Mouse (Mus musculus): ENCODE measurements around the gene Gnas.
"Not testable (repeated sequence)": the region's sequence is repeated elsewhere in the genome, so short reads cannot be mapped to it uniquely, and the experiment has no call there.

Gnas gene

DNA sequence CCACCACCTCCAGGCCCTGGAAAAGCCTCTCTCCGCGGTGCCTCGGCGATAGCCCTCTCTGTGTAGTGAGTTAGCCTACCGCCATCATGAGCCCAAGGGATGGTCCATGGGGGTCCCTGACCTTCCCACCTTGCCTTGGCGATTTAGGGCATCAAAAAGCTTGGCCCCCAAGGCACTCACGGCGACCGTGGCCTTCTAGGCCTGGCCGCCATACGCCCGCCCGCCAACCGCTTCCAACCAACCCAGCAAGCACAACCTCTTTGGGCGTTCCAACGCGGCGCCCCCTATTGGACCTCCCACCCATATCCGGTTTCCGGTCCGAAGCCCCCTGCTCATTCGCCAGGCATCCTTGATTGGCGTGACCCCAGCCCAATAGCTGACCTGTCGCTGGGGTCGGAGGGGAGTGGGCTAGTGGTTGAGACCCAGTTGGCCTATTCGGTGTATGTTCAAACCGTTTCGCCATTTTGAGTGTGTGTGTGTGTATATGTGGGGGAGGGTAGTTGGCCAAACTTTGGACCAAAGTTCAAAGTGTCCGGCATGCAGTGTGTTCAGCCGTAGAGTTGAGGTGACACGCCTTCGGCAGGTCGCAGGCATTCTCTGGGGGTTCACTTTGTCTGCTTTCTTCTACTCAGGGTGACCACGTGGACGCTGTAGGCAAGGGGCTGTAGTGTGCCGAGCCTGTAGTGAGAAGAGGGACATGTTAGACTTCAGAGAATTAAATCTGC is 11.2 kb downstream of the Gnas start:
- peak; percentile 15 to 29 for DNase-seq

DNA sequence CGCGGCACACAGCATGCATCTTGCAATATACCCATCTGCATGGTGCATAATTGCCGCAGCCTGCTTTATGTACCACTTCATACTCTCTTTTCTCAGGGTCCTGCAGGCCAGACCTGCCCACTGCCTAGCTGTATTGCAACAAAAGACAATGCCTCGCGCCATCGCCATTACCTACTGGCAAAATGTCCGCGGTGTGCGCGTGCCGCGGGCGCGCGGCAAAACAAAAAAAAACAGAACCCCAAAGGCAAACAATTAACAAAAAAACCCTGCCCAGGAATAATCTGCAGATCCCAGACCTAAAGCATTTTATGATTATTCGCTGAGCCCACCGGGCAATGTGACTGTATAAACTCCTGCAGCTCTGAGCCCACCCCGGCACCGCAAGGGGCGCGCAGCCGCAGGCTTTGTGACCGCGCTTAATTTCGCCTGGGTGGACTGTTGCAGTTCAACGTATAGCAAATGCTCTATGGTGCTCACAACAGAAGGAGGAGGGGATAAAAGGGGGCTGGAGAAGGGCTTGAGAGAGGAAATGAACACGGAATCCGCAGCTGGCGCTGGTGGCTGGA is 11.9 kb downstream of the Gnas start:
- no peak for DNase-seq

DNA sequence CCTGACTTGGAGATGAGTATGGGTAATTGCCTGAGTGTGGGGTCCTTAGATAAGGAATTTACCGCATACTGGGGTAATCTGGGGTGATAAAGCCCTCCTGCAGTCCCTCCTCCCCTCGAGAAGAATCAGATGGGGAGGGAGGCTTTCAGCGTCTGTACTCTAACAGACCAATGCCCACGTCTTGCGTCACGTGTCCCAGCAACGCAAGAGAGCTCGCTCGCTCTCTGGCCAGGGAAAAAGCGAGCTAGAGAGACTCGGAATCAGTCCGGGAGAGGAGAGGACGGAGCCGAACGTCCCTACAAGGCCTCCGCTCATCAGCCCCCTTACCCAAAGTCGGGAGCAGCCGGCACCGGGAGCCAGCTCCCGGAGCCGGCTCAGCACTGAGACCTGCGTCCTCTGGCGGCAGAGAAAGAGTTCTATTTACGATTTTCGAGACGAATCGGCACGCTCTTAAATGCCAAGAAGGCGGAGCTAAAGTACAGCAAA is 13.0 kb downstream of the Gnas start:
- no peak for DNase-seq

DNA sequence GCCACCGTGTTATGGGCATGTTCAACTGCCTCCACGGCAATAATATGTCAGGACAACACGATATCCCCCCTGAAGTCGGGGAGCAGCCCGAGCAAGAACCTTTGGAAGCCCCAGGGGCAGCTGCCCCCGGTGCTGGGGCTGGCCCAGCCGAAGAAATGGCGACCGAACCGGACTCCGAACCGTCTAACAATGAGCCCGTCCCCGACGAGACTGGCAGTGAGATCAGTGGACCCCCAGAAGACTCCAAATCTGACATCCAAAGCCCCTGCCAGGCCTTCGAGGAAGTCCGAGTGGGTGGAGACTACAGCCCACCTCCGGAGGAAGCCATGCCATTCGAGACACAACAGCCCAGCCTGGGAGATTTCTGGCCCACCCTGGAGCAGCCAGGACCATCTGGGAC is 13.7 kb downstream of the Gnas start:
- no peak for DNase-seq

DNA sequence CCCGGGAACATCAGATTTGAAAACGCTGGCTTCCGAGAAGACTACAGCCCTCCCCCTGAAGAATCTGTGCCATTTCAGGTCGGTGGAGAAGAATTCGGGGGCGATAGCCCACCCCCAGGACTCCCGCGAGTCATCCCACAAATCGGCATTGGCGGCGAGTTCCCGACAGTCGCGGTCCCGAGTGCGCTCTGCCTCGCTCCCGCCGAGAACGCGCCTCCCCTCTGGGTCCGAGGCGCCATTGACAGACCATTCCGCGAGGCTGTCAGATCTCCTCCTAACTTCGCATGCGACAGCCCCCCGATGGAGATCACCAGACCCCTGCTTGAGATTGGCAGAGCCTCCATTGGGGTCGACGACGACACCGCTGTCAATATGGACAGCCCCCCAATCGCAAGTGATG is 14.4 kb downstream of the Gnas start:
- no peak for DNase-seq

DNA sequence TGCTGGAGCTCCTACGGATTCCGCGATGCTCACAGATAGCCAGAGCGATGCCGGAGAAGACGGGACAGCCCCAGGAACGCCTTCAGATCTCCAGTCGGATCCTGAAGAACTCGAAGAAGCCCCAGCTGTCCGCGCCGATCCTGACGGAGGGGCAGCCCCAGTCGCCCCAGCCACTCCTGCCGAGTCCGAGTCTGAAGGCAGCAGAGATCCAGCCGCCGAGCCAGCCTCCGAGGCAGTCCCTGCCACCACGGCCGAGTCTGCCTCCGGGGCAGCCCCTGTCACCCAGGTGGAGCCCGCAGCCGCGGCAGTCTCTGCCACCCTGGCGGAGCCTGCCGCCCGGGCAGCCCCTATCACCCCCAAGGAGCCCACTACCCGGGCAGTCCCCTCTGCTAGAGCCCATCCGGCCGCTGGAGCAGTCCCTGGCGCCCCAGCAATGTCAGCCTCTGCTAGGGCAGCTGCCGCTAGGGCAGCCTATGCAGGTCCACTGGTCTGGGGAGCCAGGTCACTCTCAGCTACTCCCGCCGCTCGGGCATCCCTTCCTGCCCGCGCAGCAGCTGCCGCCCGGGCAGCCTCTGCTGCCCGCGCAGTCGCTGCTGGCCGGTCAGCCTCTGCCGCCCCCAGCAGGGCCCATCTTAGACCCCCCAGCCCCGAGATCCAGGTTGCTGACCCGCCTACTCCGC is 15.1 kb downstream of the Gnas start:
- no peak for DNase-seq

DNA sequence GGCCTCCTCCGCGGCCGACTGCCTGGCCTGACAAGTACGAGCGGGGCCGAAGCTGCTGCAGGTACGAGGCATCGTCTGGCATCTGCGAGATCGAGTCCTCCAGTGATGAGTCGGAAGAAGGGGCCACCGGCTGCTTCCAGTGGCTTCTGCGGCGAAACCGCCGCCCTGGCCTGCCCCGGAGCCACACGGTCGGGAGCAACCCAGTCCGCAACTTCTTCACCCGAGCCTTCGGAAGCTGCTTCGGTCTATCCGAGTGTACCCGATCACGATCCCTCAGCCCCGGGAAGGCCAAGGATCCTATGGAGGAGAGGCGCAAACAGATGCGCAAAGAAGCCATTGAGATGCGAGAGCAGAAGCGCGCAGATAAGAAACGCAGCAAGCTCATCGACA is 15.6 kb downstream of the Gnas start:
- DNase-seq: no peak

DNA sequence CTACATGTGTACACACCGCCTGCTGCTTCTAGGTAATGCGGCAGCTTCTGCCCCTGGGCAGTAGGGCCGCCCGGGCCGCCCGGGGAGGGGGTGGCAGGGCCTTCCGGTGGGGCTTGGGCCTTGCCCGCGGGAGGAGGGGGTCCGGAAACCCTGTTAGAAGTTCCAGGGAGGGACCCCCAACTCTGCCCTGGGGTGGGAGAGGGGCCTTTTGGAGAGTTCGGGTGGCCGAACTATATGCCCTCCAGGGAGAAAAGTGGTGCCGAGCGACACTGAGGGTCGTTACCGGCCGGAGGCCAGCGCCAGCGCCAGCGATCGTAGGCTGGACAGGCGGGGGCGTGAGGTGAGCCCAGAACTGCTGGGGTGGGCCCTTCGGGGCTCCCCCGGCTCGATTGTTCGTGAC is 16.1 kb downstream of the Gnas start:
- no peak for DNase-seq

DNA sequence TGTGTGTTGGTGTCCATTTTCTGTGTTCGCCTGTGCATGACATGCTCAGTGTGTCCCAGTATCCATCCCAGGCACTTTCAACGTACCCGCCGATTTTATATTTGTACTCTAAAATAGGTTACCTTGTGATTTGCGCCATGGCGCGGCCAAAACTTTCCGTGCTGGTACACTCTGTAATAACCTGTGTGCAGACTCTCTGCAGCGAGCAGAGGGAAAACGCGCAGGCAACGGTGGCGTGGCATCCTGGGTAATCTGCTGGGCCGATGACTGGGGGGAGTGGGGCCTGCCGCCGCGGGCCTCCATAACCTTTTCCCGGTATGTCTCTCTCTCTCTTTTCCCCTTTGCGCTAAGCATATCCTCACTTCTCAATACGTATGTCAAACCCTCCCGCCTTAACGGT is 16.5 kb downstream of the Gnas start:
- no peak for DNase-seq

DNA sequence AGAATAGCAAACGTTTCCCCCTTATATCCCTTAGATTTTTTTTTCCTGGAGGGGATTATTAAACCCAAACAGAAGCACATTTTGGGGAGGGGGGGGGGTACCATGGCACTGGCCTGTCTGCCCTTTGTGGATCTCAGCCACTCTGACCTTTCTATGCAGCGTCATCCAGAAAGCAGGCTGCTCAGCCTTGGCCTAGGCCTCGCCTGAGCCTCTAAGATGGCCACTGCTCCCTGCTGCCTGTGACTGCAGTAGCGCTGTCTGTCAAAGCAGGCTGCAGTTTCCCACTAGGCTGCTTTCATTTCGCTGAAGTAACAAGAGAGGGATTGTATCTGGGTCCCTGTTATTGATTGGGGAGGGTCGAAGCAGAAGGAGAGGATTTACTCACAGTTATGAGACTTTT is 18.4 kb downstream of the Gnas start:
- DNase-seq: no peak

DNA sequence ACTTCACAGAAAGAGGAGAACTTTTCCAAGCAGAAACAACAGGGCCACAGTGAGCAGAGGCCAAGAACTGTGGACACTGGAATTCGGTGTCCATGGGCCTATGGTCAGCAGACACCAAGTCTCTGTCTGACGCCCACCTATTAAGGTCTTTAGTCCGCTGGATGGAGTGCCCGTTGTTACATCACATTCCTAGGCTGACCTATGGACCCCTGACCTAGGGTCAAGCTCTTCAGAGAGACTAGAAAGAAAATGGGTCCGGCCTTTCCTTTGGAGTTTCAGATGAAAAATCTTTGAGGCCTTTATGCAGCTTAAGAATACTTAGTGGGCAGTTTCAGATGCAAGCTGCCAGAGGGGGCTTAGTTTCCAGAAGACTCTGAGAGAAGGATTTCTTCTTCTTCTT is 21.5 kb downstream of the Gnas start:
- no peak for DNase-seq

DNA sequence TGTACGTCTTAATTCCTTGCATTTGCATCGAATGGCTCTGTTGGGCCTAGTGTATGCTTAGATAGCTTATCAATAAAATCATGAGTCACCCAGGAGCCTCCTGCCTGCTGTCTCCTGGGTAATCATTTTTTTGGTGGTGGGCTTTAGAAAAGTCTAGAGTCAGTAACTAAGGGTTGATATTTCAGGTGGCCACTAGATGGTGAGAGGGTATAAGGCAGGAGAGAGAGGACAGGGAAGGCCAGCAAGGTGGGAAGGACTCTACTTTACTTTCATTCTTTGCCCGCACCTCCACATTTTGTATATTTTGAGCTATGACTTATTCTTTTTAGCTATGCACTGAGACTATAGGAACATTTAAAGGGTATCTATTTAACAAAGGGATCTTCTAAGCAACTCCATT is 23.8 kb downstream of the Gnas start:
- DNase-seq: no peak

DNA sequence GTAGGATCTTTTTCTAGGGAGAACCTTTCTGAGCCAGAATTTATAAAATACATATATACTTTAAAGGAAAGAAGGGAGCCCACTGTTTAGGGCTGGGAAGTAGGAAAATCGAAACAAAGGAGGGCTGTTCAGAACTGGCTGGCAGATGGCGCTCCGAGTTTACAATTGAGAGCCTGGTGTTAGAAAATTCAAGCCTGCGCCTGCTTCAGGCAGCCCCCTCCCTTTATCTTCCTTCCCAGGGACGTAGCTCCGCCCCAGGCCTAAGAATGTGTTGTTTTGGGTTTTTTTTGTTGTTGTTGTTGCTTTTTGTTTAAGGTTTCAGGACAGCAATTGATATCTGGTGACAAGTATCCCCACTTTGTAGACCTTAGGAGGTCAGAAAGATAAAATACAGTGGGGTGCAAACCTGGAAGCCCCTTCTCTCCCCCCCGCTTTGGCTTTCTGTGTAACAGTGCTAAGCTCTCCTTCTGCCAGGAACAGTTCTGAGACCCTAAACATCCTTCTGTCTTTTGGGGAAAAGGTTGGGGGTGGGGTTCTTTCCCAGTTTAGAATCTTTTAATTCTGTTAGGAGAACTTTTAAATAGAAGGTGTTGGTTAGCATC is 26.9 kb downstream of the Gnas start:
- peak; percentile 25 to 40 for DNase-seq

DNA sequence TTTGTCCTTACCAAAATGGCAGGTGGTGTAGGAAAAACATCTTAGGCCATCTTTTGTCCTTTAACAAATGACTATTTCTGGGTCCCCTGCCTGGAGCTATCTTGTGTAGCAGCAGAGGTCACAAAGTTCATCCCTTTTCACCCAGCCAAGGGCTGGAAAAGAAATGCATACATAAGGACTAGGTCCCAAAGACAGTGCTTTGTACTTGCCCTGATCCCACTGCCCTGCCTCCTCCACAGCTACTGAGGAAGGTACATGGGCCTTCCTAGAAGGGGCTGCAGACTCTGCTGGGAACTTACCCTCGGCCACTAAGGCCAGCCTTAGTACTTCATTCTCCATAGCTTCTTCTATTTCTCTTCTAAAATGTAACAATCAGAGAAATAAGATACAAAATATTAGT is 27.5 kb downstream of the Gnas start:
- no peak for DNase-seq

DNA sequence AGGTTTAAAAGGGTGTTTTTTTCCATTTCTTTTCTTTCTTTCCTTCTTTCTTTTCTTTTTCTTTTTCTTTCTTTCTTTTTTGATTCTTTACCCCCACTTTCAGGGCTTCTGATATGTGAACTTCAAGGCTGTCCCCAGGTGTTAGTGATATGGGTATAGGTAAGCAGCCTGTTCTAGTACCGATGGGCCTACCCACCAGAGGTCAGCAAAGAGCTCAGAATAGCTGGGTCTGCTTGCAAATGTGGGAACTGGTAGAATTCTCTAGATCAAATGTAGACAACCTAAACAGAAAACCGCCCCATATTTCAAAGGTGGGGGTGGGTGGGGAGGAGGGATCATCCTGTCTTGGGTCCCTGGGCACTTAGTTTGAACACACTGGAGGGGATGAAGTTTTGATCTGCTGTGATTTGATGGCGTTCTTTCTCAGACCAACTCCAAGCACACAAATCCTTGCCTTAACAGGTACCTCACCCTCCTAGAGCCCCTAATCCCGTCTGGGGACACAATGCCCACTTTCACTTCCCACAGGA is 28.1 kb downstream of the Gnas start:
- DNase-seq: peak; percentile 75 to 82

DNA sequence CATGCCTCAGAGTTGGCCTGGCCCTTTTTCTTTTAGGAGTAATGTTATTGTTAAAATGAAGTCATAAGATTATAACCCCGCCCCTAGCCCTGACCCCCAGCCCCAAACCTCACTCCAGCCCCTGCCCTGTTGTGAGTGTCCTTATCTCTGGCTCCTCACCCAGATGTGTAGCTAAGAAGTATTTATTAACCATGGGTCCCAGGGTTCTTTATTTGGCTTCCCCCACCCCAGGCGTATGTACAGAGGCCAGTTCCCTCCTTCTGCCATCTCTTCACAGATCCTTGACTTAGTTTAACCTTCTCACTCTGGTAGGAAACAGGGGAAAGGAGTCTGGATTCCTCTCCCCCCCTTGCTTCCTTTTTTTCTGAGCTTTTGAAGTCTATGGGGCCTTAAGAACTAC is 28.5 kb downstream of the Gnas start:
- DNase-seq: no peak

DNA sequence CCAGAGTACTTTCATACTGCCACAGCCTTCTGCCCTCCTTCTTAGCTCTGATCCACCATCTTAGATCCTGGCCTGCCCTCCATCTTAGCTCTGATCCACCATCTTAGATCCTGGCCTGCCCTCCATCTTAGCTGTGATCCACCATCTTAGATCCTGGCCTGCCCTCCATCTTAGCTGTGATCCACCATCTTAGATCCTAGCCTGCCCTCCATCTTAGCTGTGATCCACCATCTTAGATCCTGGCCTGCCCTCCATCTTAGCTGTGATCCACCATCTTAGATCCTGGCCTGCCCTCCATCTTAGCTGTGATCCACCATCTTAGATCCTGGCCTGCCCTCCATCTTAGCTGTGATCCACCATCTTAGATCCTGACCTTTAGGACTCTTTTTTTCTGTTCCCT is 31.3 kb downstream of the Gnas start:
- DNase-seq: not testable (repeated sequence)

DNA sequence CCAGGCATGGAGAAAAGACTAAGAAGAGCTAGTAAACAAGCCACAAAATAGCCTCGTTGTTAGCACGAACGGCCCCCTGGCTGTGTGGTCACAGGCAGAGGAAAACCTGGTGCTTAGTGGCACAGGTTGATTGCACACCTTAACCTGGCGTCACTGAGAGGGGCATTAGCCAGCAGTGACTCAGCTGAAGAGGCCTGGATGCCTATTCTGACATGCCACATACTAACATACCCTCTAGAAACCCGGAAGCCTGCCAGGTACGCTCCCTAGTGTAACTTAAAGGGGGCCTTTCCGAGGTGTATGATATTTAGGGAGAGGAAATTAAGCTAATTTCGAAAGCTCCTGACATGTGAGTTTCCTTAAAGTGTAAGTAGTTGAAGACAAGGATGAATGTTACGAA is 32.5 kb downstream of the Gnas start:
- DNase-seq: no peak

DNA sequence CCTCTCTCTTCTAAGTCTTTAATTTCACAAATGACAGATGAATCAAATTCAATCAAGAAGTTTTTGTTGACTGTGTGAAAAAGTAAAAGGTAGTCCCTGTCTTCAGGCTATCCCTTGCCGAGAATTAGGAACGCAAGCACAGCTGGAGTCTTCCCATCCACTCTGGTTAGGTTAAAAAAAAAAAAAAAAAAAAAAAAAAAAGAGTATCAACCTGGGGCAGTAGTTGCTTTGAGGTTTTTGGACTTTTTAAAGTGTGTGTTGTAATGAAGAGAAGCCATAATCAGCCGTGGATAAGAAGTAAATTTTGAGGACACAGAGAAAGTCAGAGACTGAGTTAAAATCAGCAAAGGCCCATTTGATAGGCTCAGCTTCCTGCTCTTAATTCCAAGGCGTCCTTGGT is 41.9 kb downstream of the Gnas start:
- no peak for DNase-seq

DNA sequence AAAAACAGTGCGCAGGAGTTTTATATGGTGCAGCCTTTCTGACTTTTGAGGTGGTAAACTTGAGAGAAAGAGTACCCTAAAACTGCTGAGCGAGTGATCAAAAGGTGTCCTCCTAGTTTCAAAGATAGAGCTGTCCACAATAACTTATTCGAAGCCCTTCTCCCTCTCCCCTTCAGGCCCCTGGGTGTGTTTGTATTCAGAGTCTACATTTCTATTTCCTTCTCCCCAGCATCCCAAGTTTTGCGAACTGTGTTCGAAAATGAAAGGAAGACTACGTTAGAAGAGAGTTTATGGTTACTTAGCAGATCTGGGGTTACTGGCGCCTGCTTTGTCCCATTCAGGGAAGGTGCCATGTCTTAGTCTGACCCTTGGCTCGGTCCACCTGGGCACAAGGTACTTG is 42.4 kb downstream of the Gnas start:
- DNase-seq: no peak

DNA sequence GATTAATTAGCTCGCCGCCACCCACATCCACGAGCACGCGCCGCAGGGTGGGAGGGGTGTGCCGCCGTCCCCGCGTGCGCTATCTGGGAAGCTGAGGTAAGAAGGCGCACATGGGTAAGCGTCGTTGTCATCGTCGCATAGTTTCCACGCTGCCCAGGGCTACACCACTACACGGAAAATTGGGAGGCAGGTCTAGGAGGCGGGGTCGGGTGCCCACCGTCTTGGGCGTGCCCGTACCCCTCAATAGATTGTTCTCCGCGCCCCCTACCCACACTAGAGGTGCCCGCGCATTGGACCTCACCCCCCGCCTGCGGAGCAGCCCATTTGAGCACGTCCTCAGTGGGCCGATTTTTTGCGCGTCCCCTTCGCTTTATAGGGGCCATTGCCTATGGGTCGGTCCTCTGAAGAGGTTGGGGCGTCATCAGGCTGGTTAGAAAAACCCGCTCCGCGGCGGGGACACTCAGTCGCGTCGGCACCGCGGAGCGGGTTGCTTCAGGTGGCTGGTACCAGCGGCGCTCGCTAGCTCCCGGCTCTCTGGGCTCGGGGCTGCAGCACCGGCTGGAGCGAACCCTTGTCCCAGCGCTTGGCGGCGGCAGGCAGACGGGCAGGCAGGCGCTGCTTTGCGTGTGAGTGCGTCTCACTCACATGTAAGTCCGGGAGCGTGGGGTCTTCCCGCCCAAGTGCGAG is 43.3 kb downstream of the Gnas start:
- peak; percentile 69 to 77 for DNase-seq

DNA sequence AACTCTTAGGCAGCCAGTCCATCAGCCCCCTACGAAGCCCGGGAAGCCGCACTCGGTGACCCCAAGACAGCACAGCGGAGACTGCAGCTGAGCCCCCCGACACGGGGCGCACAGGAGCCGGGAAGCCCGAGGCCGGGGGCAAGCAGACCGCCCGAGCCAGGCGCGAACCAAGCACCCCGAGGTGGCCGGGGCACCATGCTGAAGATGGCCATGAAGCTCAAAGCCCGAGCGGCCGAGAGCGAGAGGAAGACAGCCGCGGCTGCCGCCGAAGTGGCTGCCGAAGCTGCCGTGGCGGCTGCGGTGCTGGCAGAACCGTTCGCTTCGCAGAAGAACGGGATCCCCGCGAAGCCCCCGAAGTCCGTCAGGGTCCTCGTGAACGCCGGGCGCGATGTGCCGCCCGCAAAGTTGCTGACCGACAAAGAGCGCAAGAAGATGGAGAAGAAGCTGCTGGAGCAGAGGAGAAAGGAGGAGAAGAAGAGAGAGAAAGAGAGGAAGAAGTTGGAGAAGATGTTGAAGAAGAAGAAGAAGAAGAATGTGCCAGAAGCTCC is 44.3 kb downstream of the Gnas start:
- DNase-seq: no peak
